Mouse (Mus musculus) heart, adult 11 months (tissue): Measurements from ENCODE around the gene Slc33a1.

ENCODE experiments used
- DNase-seq: peaks from one replicate; pipeline ENCODE4 v3.0.0; 2022

Slc33a1 gene

DNA sequence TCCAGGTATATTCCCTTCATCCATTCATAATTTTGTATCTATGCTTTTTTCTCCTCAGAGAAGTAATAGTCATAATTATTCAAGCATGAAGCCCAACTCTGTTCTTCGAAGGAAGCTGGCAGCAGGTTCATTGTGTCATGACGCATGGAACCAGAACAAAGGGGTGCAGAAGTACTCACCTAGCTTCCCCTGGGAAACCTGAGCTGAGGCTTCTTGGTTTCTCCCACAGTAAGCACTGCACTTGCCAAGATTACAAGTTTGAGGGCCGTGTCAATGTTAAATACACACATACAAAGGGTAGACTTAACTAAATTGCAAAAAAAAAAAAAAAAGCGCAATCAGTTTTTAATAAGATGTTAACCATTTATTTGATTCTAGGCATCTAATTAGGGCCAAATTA, 68.3 kb downstream of the Slc33a1 start:
- DNase-seq: no peak

DNA sequence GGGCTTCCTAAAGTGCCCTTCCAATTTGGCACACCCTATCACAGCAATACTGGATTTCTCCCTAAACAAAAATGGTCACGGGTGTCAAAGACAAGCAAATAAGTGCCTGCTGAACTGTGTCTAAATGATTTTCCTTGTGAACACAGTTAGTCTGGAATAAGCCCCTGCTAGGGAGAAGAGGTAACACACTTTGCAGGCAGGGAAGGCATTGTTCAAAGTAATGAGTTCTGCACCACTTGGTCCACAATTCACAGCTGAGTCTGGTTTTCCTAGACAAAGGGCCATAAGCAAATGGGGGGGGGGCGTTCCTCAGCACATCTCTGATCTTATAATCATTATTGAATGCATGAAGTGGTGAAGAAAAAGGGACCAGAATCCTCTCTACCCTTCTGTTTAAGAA, 68.8 kb downstream of the Slc33a1 start:
- no peak for DNase-seq

DNA sequence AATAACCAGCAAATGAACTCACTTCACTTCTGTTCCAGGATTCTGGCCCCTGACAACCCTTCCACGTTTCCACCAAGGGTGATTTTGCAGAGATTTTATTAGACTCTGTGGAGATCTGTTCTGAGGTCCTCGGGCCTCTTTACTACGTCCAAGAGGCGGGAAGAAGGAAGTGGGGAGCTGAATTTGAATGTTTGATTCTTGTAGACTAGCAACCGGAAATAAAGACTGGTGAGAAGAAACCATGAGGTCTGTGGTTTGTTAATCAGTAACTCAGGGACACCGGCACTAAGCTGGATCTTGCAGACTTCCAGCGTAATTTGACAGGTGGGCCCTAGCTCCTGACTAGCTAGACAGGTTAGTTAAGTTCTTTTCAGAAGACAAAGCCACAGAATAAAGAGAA, 70.9 kb downstream of the Slc33a1 start:
- DNase-seq: no peak

DNA sequence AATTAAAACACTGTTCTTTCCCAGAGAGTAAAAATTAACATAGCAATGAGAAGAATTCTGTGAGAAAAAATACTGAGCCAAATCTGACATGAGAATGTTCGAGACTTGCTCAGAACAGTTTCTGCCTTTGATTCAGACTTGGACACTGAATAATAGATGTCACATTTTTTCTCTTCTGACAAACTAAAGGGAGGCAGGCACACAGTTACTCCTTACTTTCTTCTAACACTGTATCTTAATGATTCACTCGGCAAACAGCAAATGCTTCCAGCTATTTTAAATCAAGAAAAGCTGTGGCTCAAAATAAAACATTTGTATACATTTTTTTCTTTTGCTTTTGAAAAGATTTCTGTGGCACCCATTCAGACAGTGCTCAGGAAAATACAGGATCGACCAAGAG, 72.4 kb downstream of the Slc33a1 start:
- DNase-seq: no peak
